Mouse (Mus musculus): ENCODE measurements at regions not wholly inside any gene's neighbourhood (a gene's known extent, or its start where the extent isn't known, plus 50 kb on each side); places are given as distances from the start of the nearest gene placed in this dataset.
"Not testable (repeated sequence)": the region's sequence is repeated elsewhere in the genome, so short reads cannot be mapped to it uniquely, and the experiment has no call there.

DNA sequence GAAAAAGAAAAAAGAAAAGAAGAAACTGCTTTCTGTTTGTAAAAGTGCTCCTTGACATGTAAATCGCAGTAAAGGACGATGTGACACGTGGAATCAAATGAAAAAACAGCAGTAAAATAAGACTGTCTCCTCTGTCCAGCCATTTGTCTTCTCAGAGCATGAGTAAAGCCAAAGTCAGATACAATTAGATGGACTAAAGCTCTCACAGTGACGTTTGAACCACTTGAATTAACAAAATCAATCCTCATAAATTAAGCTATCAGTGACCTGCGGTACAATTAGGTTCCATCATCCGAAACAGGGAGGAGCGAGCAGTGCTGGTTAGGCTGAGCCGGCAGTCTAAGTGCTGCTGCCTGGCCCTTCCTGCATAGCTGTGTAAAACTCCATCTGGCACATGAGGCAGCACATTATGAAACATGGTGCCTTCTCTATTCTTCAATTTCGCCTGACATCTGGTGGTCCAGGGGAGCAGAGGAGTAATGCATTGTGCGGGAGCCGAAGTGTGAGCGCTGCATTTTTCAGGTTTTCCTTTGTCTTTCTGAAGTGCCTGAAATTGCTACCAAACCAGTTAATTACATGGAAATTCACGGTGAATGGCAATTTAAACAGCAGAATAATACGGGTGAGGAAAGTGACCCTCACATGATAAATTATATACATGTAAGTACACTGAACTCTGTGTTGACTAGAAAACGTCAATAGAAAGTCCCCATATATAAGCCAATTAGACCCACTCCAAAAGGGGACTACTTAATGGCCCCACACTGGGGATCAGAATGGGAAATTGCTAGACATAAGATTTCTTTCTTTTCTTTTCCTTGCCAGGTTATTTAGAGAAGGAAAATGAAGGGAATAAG lies 118.1 kb downstream of the Mmrn1 start:
- DNase-seq (ENCODE audit: low spot score), result no peak

DNA sequence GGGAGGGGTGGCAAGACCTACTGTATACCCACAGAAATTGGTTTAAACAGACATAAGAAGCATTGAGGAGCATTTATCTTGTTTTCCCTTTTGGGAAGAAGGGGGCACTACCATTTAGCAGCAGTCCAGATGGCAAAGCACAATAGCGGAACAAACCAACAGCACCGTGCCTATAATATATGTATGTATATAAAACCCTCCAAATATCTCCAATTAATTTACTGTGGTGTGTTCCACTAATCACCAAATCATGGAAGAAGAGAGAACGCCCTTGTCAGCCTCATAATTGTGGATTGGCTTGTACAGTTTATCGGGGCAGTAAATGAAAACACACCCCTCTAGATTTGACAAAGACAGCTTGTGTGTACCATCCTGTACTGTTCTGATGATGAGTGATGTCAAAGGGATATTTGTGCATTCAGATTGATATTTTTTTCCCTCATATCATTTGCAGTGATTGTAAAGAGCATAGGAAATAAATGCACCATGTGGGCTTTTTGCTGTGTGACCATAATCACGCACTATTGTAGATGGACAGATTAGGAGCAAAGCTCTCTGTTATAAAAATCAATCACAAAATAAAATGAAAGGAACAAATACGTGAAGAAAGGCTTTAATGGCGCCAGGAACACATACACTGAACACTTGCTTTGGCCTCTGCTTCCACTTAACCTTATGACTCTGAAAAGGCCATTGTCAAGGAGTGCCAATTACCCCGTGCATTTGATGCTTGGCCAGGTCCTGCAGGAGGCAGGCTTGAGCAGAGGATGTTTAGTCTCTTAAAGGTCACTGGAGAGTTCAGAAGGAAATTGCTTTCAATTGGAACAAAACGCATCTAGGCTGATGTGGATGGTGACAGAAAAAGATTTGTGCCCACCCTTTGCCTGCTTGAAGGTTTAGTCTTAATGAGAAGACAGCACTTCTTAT lies 119.0 kb downstream of the Mmrn1 start:
- DNase-seq (ENCODE audit: low spot score), result no peak

DNA sequence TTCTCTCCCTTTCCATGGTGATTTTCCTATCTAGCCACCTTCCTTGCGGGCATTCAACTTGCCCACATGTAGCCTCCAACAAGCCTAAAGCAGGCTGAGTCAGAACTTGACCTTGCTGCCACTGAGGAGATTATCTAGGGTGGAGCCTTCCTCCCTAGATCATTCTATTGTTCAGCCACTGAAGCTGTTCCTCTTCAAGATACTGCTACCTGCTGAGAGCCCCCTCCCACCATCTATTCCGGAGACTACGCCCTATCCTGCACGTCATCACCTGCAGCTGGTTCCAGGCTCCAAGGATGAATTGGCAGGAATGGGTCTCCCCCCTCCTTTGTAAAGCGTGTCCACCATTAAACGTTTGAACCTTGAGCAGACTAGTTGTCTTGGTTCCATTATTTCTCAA lies 122.9 kb downstream of the Mmrn1 start:
- not testable (repeated sequence) for DNase-seq (ENCODE audit: low spot score)

DNA sequence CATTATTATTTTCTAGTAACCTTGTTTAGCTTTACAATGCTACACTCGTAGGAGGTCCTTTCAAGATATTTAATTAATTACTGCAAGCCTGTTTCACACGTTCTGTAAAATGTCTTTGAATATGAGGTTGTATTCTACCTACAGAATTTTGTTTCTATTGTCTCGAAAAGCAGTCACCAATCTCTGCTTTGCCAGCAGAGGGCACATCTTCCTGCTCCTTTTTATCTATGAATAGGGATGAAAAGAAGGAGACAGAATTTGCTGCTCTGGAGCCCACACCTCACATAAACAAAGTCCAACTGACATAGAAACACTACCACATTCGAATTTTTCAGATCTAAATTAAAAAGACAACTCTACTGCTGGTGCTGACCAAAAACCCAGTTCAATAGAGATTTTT lies 117.0 kb upstream of the Ccser1 start:
- peak; percentile 1 for DNase-seq (ENCODE audit: low spot score)

DNA sequence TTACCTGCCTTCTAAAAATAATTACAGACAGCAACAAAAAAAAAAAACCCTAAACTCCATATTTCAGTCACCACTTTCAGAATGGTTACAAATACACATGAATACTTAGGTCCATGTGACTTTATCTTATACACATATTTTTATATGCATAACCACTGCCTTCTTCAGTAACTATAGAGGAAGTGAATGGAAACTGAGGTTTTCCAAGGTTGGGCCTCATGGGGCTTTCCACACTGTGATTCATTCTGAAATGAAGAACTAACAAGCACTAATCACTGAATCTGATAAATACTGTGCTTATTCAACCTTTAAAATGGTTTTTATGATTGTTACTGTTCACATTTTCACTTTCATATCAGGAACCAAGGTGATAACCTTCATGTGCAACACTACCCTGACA lies 114.4 kb upstream of the Ccser1 start:
- no peak for DNase-seq (ENCODE audit: low spot score)

GRCm38 (mm10) chr6:61066501-61067282 lies 113.4 kb upstream of the Ccser1 start:
- no peak for DNase-seq (ENCODE audit: low spot score)

DNA sequence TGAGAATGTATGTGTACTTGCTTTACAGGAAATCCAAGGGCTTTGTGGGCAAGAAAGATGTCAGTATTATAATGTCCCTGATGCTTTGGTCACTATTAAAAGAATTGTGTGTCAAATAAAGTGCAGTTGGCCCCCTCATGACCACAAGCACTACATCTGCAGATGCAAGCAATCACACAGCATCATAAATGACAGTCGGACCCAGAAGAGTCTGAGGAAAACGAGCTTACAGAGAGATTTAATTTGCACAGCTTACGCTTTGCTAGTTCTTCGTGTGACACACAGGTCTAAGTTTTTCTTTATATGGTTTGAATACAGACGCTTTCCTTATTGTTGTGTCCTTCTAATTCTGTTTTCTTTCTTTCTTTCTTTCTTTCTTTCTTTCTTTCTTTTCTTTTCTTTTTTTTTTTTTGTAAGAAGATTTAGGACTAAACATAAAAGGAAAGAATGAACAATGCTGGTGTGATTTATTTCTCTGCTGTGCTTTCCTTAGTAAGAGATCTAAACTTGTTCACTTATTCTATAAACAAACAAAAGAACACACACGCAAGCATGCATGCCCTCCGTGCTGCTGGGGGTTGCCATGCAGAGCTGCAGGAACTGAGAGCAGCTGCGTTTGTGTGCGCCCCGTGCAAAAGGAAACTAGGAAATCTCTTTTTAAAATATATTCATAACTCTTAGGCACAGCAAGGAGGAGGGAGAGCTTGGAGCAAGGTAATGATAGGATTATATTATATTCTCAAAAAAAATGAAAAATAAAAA lies 112.6 kb upstream of the Ccser1 start:
- DNase-seq (ENCODE audit: low spot score), result no peak

DNA sequence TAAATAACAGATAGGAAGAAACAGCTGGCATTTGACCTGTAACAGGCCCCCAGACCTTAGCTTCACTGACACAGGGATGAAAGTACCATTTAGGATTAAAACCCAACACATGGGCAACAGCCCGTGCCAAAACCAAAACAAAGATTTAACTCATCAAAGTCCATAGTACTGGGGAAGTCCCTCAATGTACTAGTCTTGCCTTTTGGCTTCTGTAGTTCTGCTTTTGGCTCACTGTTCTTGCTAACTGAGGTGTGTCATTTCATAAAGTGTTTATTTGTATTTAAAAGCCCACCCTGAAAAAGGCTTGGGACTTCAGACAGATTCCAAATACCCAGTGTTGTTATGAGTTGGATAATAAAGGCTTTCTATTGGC lies 112.0 kb upstream of the Ccser1 start:
- DNase-seq (ENCODE audit: low spot score), result no peak

DNA sequence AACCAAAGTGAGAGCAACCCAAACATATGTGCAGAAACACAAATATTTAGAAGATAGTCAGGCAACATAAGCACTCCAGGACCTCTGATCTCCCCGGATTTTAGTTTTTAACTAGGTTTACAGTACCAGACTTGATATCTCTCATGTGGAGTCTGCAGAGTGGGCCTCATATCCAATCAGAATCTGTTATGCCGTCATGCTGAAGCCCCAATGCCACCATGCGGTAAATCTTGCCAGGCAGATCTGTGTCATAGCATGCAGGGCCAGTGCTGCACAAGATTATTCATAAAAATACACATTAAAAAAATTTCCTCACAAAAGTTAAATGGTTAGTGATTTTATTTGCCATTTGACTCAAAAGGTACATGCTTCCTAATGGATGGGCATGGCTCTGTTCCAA lies 106.9 kb upstream of the Ccser1 start:
- no peak for DNase-seq (ENCODE audit: low spot score)

GRCm38 (mm10) chr6:61073794-61074193 lies 106.3 kb upstream of the Ccser1 start:
- no peak for DNase-seq (ENCODE audit: low spot score)

DNA sequence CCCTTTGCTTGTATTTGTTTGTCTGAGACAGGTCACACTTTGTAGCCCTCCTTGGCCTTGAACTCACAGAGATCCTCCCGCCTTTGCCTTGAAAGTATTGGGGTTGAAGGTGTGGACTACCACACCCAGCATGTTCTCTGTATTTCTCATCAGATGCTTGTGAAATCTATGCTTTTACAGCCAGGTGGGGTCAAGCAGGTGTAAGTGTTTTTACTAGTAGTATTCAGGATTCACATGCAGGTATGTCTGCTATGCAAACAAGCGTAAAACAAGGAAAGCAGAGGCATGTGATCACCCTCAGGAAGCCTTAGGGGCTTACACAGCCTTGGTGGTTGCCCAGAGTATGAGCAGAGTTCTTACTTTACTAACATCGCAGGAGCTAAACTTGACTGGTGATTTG lies 105.4 kb upstream of the Ccser1 start:
- no peak for DNase-seq (ENCODE audit: low spot score)

GRCm38 (mm10) chr6:61078559-61078958 lies 101.6 kb upstream of the Ccser1 start:
- DNase-seq (ENCODE audit: low spot score), result no peak

DNA sequence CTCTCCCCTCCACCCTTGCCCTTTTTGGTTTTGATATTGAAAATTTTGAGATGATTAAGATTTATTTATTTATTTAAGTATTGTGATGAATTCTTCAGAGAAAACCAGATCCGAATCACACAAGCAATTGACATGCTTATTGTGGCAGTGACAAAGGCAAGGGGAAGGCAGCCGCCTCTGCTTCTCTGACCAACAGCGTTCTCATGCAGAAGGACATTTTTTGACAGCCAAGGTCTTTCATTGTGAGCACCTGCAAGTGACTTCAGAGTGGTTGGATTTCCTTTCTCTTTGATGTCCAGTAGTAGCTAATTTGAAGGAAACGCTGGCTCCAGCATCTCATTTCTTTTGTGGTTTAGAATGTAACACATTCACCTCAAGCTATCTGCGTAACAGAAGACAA lies 99.5 kb upstream of the Ccser1 start:
- DNase-seq (ENCODE audit: low spot score), result no peak

- no peak for DNase-seq (ENCODE audit: low spot score)
These were observed 96.8 kb upstream of the Ccser1 start for GRCm38 (mm10) chr6:61083346-61083745.

DNA sequence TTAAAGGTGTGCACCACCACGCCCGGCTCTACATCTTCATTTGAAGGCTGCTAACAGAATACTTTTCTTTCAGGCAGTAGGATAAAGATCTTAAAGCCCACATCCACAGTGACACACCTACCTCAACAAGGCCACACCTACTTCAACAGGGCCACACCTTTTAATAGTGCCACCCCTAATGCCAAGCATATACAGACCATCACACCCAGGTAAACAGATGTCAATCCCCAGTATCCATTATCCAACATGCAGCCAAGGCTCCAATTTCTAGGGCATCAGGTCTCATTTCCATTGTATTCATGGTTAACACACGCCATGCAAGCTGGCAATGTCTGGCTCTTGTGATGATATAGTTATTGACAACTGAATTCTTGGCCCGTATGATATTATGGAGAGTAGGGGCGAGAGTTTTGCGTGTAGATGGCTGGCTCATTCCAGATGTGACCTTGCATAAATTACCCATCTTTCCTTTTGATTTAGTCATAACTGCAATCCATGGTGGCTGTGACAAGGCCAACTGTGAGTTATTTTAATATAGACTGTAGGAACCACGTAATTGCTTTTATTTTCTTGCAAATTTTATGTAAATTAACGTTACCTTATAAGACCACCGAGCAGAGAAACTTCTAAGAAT lies 80.7 kb upstream of the Ccser1 start:
- no peak for DNase-seq (ENCODE audit: low spot score)

GRCm38 (mm10) chr6:61099982-61100365 lies 80.2 kb upstream of the Ccser1 start:
- DNase-seq (ENCODE audit: low spot score), result no peak

DNA sequence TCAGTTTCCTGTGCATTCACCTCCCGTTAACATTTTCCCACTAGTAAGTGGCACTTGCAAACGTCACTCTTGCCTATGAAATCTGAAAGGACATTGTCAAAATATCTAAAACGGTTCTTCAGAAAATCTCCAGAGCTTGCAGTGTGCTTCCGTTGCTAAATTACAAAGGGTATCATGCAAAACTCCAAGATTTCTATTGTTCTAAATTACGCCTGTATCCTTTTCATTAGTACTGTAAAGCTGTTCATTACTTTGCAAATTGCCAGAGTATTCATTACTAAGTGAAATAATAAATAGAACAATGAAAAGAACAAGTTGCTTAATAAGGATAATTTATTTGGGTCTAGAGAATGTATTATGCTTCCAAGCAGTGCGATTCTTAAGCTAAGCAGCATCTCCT lies 78.2 kb upstream of the Ccser1 start:
- DNase-seq (ENCODE audit: low spot score), result no peak

DNA sequence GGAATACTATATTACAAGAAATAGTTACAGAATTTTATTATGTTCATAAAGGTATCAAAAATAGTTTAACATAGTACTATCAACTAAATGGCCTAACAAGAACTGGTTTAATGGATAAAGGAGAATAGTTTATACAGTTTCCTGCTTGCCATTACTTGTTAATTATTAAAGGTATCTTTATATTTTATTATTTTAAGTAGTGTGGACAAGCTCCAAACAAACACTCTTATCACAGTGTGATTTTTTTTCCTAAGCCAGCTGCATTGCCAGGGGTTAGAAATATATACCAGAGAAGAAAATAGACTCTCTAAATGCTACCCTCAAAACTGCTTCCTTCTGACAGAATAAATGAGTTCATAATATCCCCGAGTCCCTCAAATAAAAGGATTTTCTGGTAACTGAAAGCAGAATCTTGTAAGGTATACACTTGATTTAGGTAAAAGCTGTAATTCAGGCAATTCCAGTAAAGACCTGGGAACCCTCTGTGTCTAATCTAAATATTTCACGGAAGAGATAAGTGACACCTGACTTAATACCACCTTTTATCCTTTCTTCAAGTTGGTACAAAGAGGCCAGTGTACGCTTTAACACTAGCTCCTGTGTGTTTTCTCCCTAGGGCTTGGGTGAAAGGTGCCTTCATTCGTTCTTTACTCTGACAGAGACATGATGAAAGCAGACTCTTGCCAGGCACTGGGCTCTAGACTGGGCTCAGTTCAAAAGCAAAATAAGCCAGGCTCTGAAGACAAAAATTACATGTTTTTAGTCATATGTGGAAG lies 76.5 kb upstream of the Ccser1 start:
- DNase-seq (ENCODE audit: low spot score), result no peak

DNA sequence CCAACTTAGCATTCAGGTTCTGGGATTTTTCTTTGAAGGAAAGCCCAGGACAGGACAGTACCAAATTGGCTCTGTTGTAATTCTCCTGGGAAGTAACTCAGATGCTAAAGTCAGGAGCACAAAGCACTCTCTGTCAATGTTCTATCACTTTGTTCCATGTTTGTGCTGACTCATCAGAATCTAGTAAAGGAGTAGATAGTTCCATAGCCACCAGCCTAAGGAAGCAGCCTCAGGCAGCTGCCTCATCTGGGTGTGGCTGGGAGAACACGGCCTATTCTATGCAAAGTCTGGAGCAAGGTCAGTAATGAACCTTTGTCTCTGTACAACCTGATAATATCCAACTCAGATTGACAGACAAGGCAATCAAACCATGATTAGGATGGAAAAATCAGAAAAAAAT lies 64.9 kb upstream of the Ccser1 start:
- DNase-seq (ENCODE audit: low spot score), result no peak

DNA sequence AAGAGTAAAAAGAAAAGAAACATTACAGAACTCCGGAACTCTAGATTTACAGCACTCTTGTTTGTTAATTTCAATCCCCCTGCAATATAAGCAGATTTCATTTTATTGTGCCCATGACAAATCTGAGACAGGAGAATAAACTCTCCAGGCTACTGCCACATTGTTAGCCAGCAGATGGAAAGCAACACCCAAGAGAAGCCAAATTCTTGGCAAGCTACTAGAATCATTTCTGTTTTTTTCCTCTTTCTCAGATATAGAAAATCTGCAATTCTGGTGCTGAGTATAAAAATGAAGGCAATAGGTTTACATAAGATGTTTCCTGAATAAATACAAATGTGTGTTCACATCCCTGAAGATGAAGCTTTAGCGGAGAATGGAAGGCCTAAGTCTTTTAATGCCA lies 60.5 kb upstream of the Ccser1 start:
- no peak for DNase-seq (ENCODE audit: low spot score)
